9 mouse cellular contexts compared by ENCODE assay signal in genomic region chr1:171369845-171370556, GRCm38 (mm10). TPM values are rescaled to one million over a fixed set of nuclear protein-coding genes. Genes with fewer than 3 reads are reported as not detected.
DNase-seq lines count a peak whose midpoint lies in the region; ATAC-seq and TF ChIP-seq lines count a peak whose summit lies in the region.
"Had no signal": no experiment of that assay in that cellular context is flagged by ENCODE, and none has a peak within 500 bp of the region (broad histone marks: within the 10 kb centered on the region; RNA-seq: fewer than 3 reads in every experiment).

TSS of gene Nectin4 (plus strand) at chr1:171370099.

- no peak for TF ChIP-seq CTCF in intestine, postnatal 0 days (IDR thresholded peaks at IDR 0.05; ENCODE audit: low read depth)
- TF ChIP-seq CTCF in liver, postnatal 0 days (IDR thresholded peaks at IDR 0.05; ENCODE audit: low read depth) = no peak
- no peak for TF ChIP-seq CTCF in heart, adult 2 months (IDR thresholded peaks at IDR 0.05)

- no peaks in the 10 kb centered on the region for H3K9me3 ChIP-seq in embryonic facial prominence, embryonic 12.5 days
- H3K9me3 ChIP-seq in intestine, postnatal 0 days (ENCODE audit: control insufficient read depth) = no peaks in the 10 kb centered on the region
- no peaks in the 10 kb centered on the region for H3K9me3 ChIP-seq in liver, postnatal 0 days (ENCODE audit: low read length)
- no peaks in the 10 kb centered on the region for H3K9me3 ChIP-seq in stomach, embryonic 14.5 days (ENCODE audit: control insufficient read depth, low read depth, low read length)

- TF ChIP-seq EP300 in liver, postnatal 0 days (IDR thresholded peaks at IDR 0.05; ENCODE audit: low read depth) = no peak
- no peak for TF ChIP-seq EP300 in heart, adult 2 months (IDR thresholded peaks at IDR 0.05; ENCODE audit: insufficient read depth, low read depth, low read length)

- DNase-seq in liver, postnatal 0 days = no peak
- no peak for DNase-seq in gastrocnemius, adult 8-10 months (ENCODE audit: low spot score in 2 of 2)
- DNase-seq in c-Kit-positive CD71-positive TER-119-positive erythroid progenitor cells, embryonic 14.5 days (ENCODE audit: low spot score) = no peak
- DNase-seq in heart, adult 2 months = no peak
- DNase-seq: cerebellum, adult 9-10 months; gastrocnemius, postnatal 36 days had no signal

- no peak within 1 kb of the TSS for H3K9ac ChIP-seq in embryonic facial prominence, embryonic 12.5 days
- no peak within 1 kb of the TSS for H3K9ac ChIP-seq in intestine, postnatal 0 days (ENCODE audit: low read depth, low read length)
- no peak within 1 kb of the TSS; the same call in 1 of the 2 replicates for H3K9ac ChIP-seq in liver, postnatal 0 days (replicated peaks)
- H3K9ac ChIP-seq in stomach, embryonic 14.5 days (replicated peaks; ENCODE audit: low read depth, low read length) = 0 out of 2 replicates have a peak within 1 kb of the TSS, but pooled peaks have one; percentile 22
- no peak within 1 kb of the TSS for H3K9ac ChIP-seq in heart, adult 2 months (ENCODE audit: low read depth, low read length)

- no peaks in the 10 kb centered on the region for H3K79me2 ChIP-seq in heart, adult 2 months (replicated peaks; ENCODE audit: control insufficient read depth, insufficient read depth, low read length)

- 0 out of 2 replicates have a peak, but pooled peaks cover 4% of the 10 kb centered on the region for H3K27me3 ChIP-seq in embryonic facial prominence, embryonic 12.5 days
- no peaks in the 10 kb centered on the region for H3K27me3 ChIP-seq in intestine, postnatal 0 days (replicated peaks; ENCODE audit: control insufficient read depth, insufficient read depth, low read length)
- H3K27me3 ChIP-seq in liver, postnatal 0 days (ENCODE audit: insufficient read depth, low read length) = 0 out of 2 replicates have a peak, but pooled peaks cover 3% of the 10 kb centered on the region
- H3K27me3 ChIP-seq in stomach, embryonic 14.5 days (ENCODE audit: control insufficient read depth, insufficient read depth, low read length) = no peaks in the 10 kb centered on the region
- no peaks in the 10 kb centered on the region for H3K27me3 ChIP-seq in heart, adult 2 months (ENCODE audit: control insufficient read depth, insufficient read depth, low read length)

- no peak for TF ChIP-seq POLR2A in heart, adult 2 months (IDR thresholded peaks at IDR 0.05; ENCODE audit: insufficient read depth, low read depth, low read length)

- 35% methylated on average over 20 of the region's 20 CpGs for WGBS in embryonic facial prominence, embryonic 12.5 days
- WGBS in intestine, postnatal 0 days = 22% methylated on average over 19 of the region's 20 CpGs
- WGBS in liver, postnatal 0 days (ENCODE audit: insufficient replicate concordance) = 46% methylated on average over 20 of the region's 20 CpGs
- WGBS in stomach, embryonic 14.5 days = 34% methylated on average over 20 of the region's 20 CpGs
- WGBS in heart, adult 2 months = 46% methylated on average over 20 of the region's 20 CpGs

- H3K4me2 ChIP-seq in embryonic facial prominence, embryonic 12.5 days (replicated peaks) = peak within 1 kb of the TSS; percentile 9; the same call in 1 of the 2 replicates
- peak within 1 kb of the TSS; percentile 55 for H3K4me2 ChIP-seq in intestine, postnatal 0 days (replicated peaks; ENCODE audit: low read depth)
- H3K4me2 ChIP-seq in liver, postnatal 0 days (ENCODE audit: low read depth, low read length) = peak within 1 kb of the TSS; percentile 51
- peak within 1 kb of the TSS; percentile 29 for H3K4me2 ChIP-seq in stomach, embryonic 14.5 days (replicated peaks; ENCODE audit: low read depth, low read length)

- no peaks in the 10 kb centered on the region for H3K36me3 ChIP-seq in embryonic facial prominence, embryonic 12.5 days
- H3K36me3 ChIP-seq in intestine, postnatal 0 days (ENCODE audit: control insufficient read depth, insufficient read depth) = no peaks in the 10 kb centered on the region
- H3K36me3 ChIP-seq in liver, postnatal 0 days (replicated peaks; ENCODE audit: insufficient read depth, low read length) = no peaks in the 10 kb centered on the region
- H3K36me3 ChIP-seq in stomach, embryonic 14.5 days (ENCODE audit: control insufficient read depth, insufficient read depth, low read length) = no peaks in the 10 kb centered on the region
- no peaks in the 10 kb centered on the region for H3K36me3 ChIP-seq in heart, adult 2 months (ENCODE audit: control insufficient read depth, insufficient read depth, low read length)

- intact Hi-C loops in heart, adult 2 months (cut with DNase I) = no loop called here

- H3K4me3 ChIP-seq in embryonic facial prominence, embryonic 12.5 days = peak within 1 kb of the TSS; percentile 15; the same call in 1 of the 2 replicates
- no peak within 1 kb of the TSS for H3K4me3 ChIP-seq in intestine, postnatal 0 days (ENCODE audit: low read depth, low read length)
- H3K4me3 ChIP-seq in liver, postnatal 0 days (ENCODE audit: low read depth, low read length) = no peak within 1 kb of the TSS
- peak within 1 kb of the TSS; percentile 18; the same call in 1 of the 2 replicates for H3K4me3 ChIP-seq in stomach, embryonic 14.5 days (ENCODE audit: low read depth, low read length)
- no peak within 1 kb of the TSS for H3K4me3 ChIP-seq in heart, adult 2 months

- peaks cover 8% of the 10 kb centered on the region for H3K4me1 ChIP-seq in embryonic facial prominence, embryonic 12.5 days
- no peaks in the 10 kb centered on the region for H3K4me1 ChIP-seq in intestine, postnatal 0 days (replicated peaks; ENCODE audit: control insufficient read depth, insufficient read depth, low read length)
- H3K4me1 ChIP-seq in liver, postnatal 0 days (ENCODE audit: insufficient read depth) = 0 out of 2 replicates have a peak, but pooled peaks cover 2% of the 10 kb centered on the region
- H3K4me1 ChIP-seq in stomach, embryonic 14.5 days (ENCODE audit: control insufficient read depth, insufficient read depth, low read length) = peaks cover 14% of the 10 kb centered on the region; the same call in 1 of the 2 replicates
- no peaks in the 10 kb centered on the region for H3K4me1 ChIP-seq in heart, adult 2 months (ENCODE audit: control insufficient read depth, insufficient read depth, low read length)

- H3K27ac ChIP-seq in embryonic facial prominence, embryonic 12.5 days = no peak within 1 kb of the TSS
- H3K27ac ChIP-seq in intestine, postnatal 0 days (ENCODE audit: low read depth, low read length) = no peak within 1 kb of the TSS
- no peak within 1 kb of the TSS; the same call in 1 of the 2 replicates for H3K27ac ChIP-seq in liver, postnatal 0 days (ENCODE audit: low read depth)
- H3K27ac ChIP-seq in stomach, embryonic 14.5 days (ENCODE audit: low read length) = peak within 1 kb of the TSS; percentile 67; the same call in 1 of the 2 replicates
- H3K27ac ChIP-seq in heart, adult 2 months = no peak within 1 kb of the TSS

- no peak for ATAC-seq in embryonic facial prominence, embryonic 12.5 days (ENCODE audit: insufficient number of reproducible peaks, insufficient read depth, low FRiP score, low TSS enrichment)
- ATAC-seq in intestine, postnatal 0 days = peak; percentile 72
- ATAC-seq in liver, postnatal 0 days = no peak
- peak; percentile 84 for ATAC-seq in stomach, embryonic 14.5 days (ENCODE audit: insufficient number of reproducible peaks, insufficient read depth, low FRiP score, low read depth)

RNA-seq across cellular contexts. Expression of gene Nectin4, which starts in this region (rescaled TPM):
- polyA plus RNA-seq in embryonic facial prominence, embryonic 12.5 days (2016; fragmentation: Nextera tagmentation; extraction: Ambion mirVana) = 7.5 and 8.7 TPM in 2 replicates
- 0.38 and 0.48 TPM in 2 replicates for polyA plus RNA-seq in intestine, postnatal 0 days (2015; fragmentation: Nextera tagmentation; extraction: Ambion mirVana)
- 0.15 and 0.22 TPM in 2 replicates for polyA plus RNA-seq in liver, postnatal 0 days (2015; fragmentation: Nextera tagmentation; extraction: Ambion mirVana)
- polyA plus RNA-seq in stomach, embryonic 14.5 days (2014; fragmentation: Nextera tagmentation; extraction: Ambion mirVana) = 10.7 and 13.7 TPM in 2 replicates
- not detected for total RNA-seq in gastrocnemius, adult 8-10 months (2022)
- total RNA-seq in heart, adult 2 months (2021) = under 1 TPM; 0.13 to 0.23 TPM
- polyA plus RNA-seq in heart, adult 2 months (2012; rRNA removed) = 0.21 and 0.29 TPM in 2 replicates

Comparison
In these comparisons a context has a peak if more than half of its experiments do, and no peak if none do; other contexts are left out.
1. Peak in ATAC-seq and H3K4me2 ChIP-seq in intestine, postnatal 0 days; RNA of the gene not detected or under 1 TPM.
2. H3K4me3 ChIP-seq: peak in embryonic facial prominence, embryonic 12.5 days (single experiment) and stomach, embryonic 14.5 days (single experiment); none in intestine, postnatal 0 days (single experiment), liver, postnatal 0 days (single experiment) and heart, adult 2 months (single experiment).
3. Peak in every context shown above with its lines, with median percentiles within 50 percentile points of each other: H3K4me2 ChIP-seq.